Mouse (Mus musculus) thymus, postnatal 0 days (tissue): ENCODE measurements around the gene Zfp59. TPM values are rescaled to one million over a fixed set of nuclear protein-coding genes. Genes with fewer than 3 reads are reported as not detected.
"Not testable (repeated sequence)": the region's sequence is repeated elsewhere in the genome, so short reads cannot be mapped to it uniquely, and the experiment has no call there.

Source experiments
- DNase-seq: peaks from one replicate; pipeline ENCODE4 v3.0.0-alpha.2; 2015; ENCODE audit warnings: low spot score
- polyA plus RNA-seq: library from polyadenylated mRNA; unstranded; fragments of >200 nt; fragmentation: Nextera tagmentation; extraction: Ambion mirVana; gene quantifications from 2 replicates; pipeline ENCODE4 v1.2.1, GENCODE M21; 2015

Gene Zfp59
- polyA plus RNA-seq, 1 experiment from 2014 or later: 4.3 TPM

GRCm38 (mm10) chr7:27860396-27861235 is 22.2 kb downstream of the Zfp59 start:
- DNase-seq: peak; percentile 89

GRCm38 (mm10) chr7:27862578-27862977 is 24.2 kb downstream of the Zfp59 start:
- DNase-seq: not testable (repeated sequence)

GRCm38 (mm10) chr7:27881721-27882120 is 43.3 kb downstream of the Zfp59 start:
- DNase-seq: no peak

- DNase-seq: no peak
These were observed 62.2 kb downstream of the Zfp59 start for GRCm38 (mm10) chr7:27900601-27901000.

- DNase-seq: no peak
These were observed 66.8 kb downstream of the Zfp59 start for GRCm38 (mm10) chr7:27905061-27905848.

Other genes with a start within 250 kb of the Zfp59 start
- gene Akt2, start 247.1 kb upstream of the Zfp59 start, polyA plus RNA-seq: 73.2 and 75.3 TPM in 2 replicates
- not detected in 2 replicates for gene Ttc9b, start 184.7 kb upstream of the Zfp59 start, polyA plus RNA-seq
- 5.2 and 7.2 TPM in 2 replicates for gene Map3k10, start 164.0 kb upstream of the Zfp59 start, polyA plus RNA-seq
- gene Zfp607b, start 149.3 kb upstream of the Zfp59 start, polyA plus RNA-seq: 2.8 and 3.5 TPM in 2 replicates
- 13.5 and 14.8 TPM in 2 replicates for gene Zfp60, start 107.2 kb upstream of the Zfp59 start, polyA plus RNA-seq
- gene Zfp626, start 31.4 kb upstream of the Zfp59 start, polyA plus RNA-seq: 2.3 and 3.1 TPM in 2 replicates
- 4.1 and 4.7 TPM in 2 replicates for gene Zfp607a, start 18.9 kb downstream of the Zfp59 start, polyA plus RNA-seq
- 3.3 and 3.7 TPM in 2 replicates for gene Zfp974, start 90.9 kb downstream of the Zfp59 start, polyA plus RNA-seq
- 11.9 and 15.3 TPM in 2 replicates for gene Zfp780b, start 140.6 kb downstream of the Zfp59 start, polyA plus RNA-seq
- 3.4 and 3.9 TPM in 2 replicates for gene Zfp850, start 175.5 kb downstream of the Zfp59 start, polyA plus RNA-seq
- 384 and 400 TPM in 2 replicates for gene Psmc4, start 211.5 kb downstream of the Zfp59 start, polyA plus RNA-seq
- gene Fcgbp, start 232.6 kb downstream of the Zfp59 start, polyA plus RNA-seq: 11.8 and 13.9 TPM in 2 replicates